Mouse (Mus musculus) thymus, adult 2 months (tissue): ENCODE data around the gene Blmh. TPM values are rescaled to one million over a fixed set of nuclear protein-coding genes. Genes with fewer than 3 reads are reported as not detected.

Source experiments
- DNase-seq: peaks from one replicate; pipeline ENCODE4 v3.0.0; 2021
- H3K27ac ChIP-seq: fragments of 200-500 bp; 2 replicates; pipeline ENCODE4 v1.5.1; 2012; ENCODE audit warnings: low read length, control low read depth; ENCODE audit not compliant: control insufficient read depth, insufficient read depth
- H3K27me3 ChIP-seq: fragments of 200-500 bp; 2 replicates; pipeline ENCODE4 v1.6.1; 2012; ENCODE audit warnings: mild to moderate bottlenecking, low read length, moderate library complexity, mixed read lengths; ENCODE audit not compliant: control insufficient read depth, insufficient read depth
- H3K36me3 ChIP-seq: fragments of 200-500 bp; 2 replicates; pipeline ENCODE4 v1.6.1; 2012; ENCODE audit warnings: mild to moderate bottlenecking, low read length, moderate library complexity; ENCODE audit not compliant: control insufficient read depth, insufficient read depth
- H3K4me1 ChIP-seq: fragments of 200-500 bp; replicated peaks from 2 replicates; pipeline ENCODE4 v1.6.1; 2012; ENCODE audit warnings: low read length; ENCODE audit not compliant: control insufficient read depth, insufficient read depth
- H3K4me3 ChIP-seq: fragments of 200-500 bp; 2 replicates; pipeline ENCODE4 v1.5.1; 2012; ENCODE audit warnings: mild to moderate bottlenecking, low read length, control low read depth, moderate library complexity; ENCODE audit not compliant: control insufficient read depth, insufficient read depth
- CTCF ChIP-seq: fragments of 200-500 bp; IDR thresholded peaks from 2 replicates; pipeline ENCODE4 v1.5.1; 2012; ENCODE audit warnings: mild to moderate bottlenecking, control low read depth, low read length, moderate library complexity, borderline replicate concordance; ENCODE audit not compliant: control insufficient read depth, poor library complexity, insufficient read depth; ENCODE audit errors: extremely low read depth
- POLR2A ChIP-seq: fragments of 200-500 bp; IDR thresholded peaks from 2 replicates; pipeline ENCODE4 v1.6.1; 2012; ENCODE audit warnings: mild to moderate bottlenecking, low read length, control low read depth, moderate library complexity; ENCODE audit not compliant: control insufficient read depth, poor library complexity, insufficient read depth; ENCODE audit errors: extremely low read depth
- WGBS: fragments of 180-500 bp; shearing (Covaris S2); methylation state at CpG from one replicate; pipeline ENCODE4 v1.1.7; 2018; 5-methylcytosine and 5-hydroxymethylcytosine counted together
- polyA plus RNA-seq: library from polyadenylated mRNA; depleted of rRNA; stranded (reverse); fragments of >200 nt; gene quantifications from 2 replicates; pipeline ENCODE4 v1.2.3, GENCODE M21; 2012

Blmh gene
- polyA plus RNA-seq, 1 experiment, result 22.1 TPM

DNA sequence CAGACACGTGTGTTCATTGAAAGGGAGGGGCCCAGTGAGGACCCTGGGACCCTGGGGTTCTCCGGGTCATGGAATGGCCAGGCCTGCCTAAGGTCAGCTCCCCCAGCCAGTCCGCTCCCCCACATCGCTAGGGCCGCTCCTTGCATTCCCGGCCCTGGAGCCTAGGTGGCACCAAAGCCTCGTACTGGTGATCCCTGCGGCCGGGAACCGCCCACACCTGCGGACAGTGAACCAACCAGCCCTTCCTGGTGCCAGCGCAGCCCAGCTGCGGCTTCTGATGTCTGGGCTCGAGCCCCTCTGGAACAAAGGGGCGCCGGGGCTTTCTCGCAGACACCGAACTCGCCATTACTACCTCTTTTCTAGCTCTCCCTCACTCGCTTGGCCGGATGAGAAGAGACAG, 72.7 kb downstream of the Blmh start:
- peak; percentile 73 for DNase-seq
- TF ChIP-seq POLR2A, result no peak
- TF ChIP-seq CTCF, result peak; percentile 70; the same call in 1 of the 2 replicates
- 1% methylated on average over 21 of the region's 21 CpGs for WGBS
- Histone ChIP-seq H3K36me3 (no peaks in the 10 kb centered on the region), H3K27ac (no peak overlapping the region), H3K4me1 (peaks cover 15% of the 10 kb centered on the region), H3K27me3 (peaks cover 21% of the 10 kb centered on the region), H3K4me3 (peak overlapping the region; percentile 33; the same call in 1 of the 2 replicates)

DNA sequence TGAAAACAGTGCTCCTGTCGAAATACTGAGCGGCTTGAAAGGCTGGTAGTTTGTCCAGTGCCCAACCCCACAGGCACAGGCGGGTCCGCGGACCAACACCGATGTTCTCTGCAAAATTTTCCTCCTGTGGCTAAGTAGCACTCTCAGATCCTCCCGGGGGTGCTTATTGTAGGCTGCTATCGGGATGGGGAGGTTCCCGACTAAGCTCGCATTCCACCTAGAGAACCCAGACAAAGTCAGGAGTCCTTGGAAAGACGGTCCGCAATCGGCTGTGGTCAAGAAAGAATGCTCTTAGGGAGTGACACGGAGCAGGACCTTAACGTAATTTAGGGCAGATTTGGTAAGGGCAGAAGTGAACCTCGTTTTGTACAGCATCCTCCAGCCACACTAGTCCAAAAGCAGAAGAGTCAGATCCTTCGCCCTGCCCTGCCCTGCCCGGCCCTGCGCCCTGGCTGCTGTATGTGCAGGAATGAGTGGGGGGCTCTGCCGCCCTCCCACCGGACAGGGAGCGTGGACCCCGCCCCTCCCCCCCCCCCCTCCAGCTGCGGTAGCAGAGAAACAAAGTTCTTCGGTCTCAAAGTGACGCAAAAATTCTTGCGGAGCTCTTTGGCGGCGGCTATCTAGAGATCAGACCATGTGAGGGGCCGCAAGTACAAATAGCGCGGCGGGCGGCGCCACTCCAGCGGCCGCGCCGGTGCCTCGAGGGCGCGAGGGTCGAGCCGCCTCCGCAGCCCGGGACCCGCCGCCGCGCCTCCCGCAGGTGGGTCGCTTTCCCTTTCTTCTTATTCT, 73.5 kb downstream of the Blmh start, which contains the start of gene Slc6a4:
Slc6a4 (plus strand) TSS at position 688 of the 789 bp plus-strand sequence.
- Histone ChIP-seq H3K36me3 (no peaks in the 10 kb centered on the region), H3K27ac (no peak within 1 kb of the TSS), H3K4me3 (peak within 1 kb of the TSS; percentile 33; the same call in 1 of the 2 replicates), H3K27me3 (peaks cover 21% of the 10 kb centered on the region), H3K4me1 (peaks cover 12% of the 10 kb centered on the region)
- WGBS, result 2% methylated on average over 52 of the region's 52 CpGs
- TF ChIP-seq CTCF (no peak), POLR2A (no peak)
- no peak for DNase-seq

DNA sequence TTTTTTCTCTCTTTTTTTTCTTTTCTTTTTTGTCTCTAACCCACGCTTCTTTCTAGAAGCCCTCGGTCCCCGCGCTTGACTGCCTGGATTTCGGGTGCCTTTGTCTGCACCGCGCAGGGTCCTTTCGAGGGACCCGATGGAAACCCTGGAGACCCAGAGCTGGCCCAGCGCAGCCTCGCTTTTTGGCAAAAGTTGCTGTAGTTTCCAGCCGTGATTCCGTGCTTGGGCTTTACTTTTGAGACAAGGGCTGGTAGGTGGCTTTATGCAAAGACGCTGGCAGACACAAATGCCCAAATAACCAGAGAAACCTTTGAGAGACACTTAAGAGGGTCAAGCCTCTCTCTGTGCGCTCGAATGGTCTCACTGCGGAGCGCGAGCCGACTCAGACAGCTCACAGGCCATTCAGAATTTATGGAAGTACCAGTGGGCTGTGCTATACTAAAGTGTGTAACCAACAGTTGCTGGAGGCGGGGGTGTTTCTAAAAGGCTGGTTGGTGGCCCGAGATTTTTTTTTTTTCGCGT, 74.2 kb downstream of the Blmh start:
- no peaks in the 10 kb centered on the region for H3K36me3 ChIP-seq
- peaks cover 11% of the 10 kb centered on the region for H3K4me1 ChIP-seq
- H3K4me3 ChIP-seq, result 0 out of 2 replicates have a peak overlapping the region, but pooled peaks have one; percentile 15
- H3K27me3 ChIP-seq, result peaks cover 21% of the 10 kb centered on the region
- 10% methylated on average over 24 of the region's 24 CpGs for WGBS
- H3K27ac ChIP-seq, result no peak overlapping the region
- DNase-seq, result no peak
- TF ChIP-seq CTCF (no peak), POLR2A (no peak)

DNA sequence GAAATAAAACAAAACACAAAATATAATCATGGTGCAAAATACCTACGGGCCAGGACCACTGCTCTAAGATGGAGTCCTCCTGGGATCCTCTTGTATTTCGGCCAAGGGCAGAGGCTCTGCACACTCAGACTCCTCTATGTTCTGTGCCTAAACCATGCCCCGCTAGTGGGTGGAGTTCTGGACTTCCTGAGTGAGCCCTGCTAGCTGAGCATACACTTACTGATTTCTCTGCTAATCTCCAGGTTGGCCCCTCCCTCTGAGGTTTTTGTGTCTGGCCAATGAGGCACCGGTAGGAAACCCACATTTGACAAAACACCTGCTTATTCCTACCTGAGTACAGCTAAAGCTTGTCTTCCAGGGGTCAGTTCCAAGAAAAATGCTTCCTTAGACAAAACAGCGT, 76.1 kb downstream of the Blmh start:
- H3K4me3 ChIP-seq, result no peak overlapping the region
- DNase-seq, result no peak
- peaks cover 21% of the 10 kb centered on the region for H3K27me3 ChIP-seq
- no peak overlapping the region for H3K27ac ChIP-seq
- no peaks in the 10 kb centered on the region for H3K36me3 ChIP-seq
- 18% methylated on average over 5 of the region's 5 CpGs for WGBS
- H3K4me1 ChIP-seq, result peaks cover 11% of the 10 kb centered on the region
- no peak for TF ChIP-seq POLR2A
- TF ChIP-seq CTCF, result no peak

DNA sequence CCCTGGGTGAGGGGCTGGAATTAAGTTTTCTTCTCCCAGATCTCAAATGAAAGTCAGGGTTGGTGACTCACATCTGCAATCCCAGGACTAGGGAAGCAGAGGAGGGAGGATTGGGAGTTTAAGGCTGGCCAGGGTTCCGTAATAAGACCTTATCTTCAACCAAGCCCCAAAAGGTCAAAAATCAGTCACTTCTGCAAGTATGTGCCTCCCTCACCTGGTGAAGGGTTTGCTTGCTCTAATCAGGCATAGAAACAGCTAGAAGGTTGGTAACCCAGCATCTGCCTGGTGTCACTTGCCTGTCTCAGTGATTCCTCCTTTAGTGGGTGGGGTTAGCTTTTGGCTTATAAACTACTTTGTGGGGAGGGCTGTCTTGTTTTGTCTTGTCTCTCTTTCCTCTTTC, 77.8 kb downstream of the Blmh start:
- Histone ChIP-seq H3K27me3 (peaks cover 14% of the 10 kb centered on the region), H3K4me1 (peaks cover 11% of the 10 kb centered on the region), H3K27ac (no peak overlapping the region), H3K4me3 (no peak overlapping the region), H3K36me3 (no peaks in the 10 kb centered on the region)
- WGBS, result 93% methylated on average over 1 of the region's 1 CpGs
- no peak for TF ChIP-seq POLR2A
- no peak for TF ChIP-seq CTCF
- DNase-seq, result no peak

DNA sequence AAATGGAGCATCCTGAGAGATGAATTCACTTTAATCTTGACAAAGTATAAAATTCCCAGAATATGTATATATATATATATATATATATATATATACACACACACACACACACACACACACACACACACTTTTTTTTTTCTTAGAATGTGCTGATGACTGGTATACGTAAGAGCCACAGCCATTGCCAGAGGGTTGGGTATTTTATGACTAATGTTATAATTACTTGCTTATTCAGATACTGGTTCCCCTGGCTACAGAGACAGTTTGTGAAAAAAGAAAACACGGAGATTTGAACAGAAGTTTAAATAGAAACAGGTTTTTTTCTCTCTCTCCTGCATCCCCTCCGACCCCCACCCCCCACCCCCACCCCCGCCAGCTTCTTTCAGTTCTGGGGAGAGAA, 81.3 kb downstream of the Blmh start:
- Histone ChIP-seq H3K4me1 (no peaks in the 10 kb centered on the region), H3K27me3 (no peaks in the 10 kb centered on the region), H3K27ac (no peak overlapping the region), H3K36me3 (no peaks in the 10 kb centered on the region), H3K4me3 (no peak overlapping the region)
- TF ChIP-seq POLR2A (no peak), CTCF (no peak)
- no peak for DNase-seq
- WGBS, result 70% methylated on average over 4 of the region's 4 CpGs
